Mouse (Mus musculus) midbrain, embryonic 16.5 days (tissue): ENCODE data around the gene Nedd9. TPM values are rescaled to one million over a fixed set of nuclear protein-coding genes. Genes with fewer than 3 reads are reported as not detected.

Experiments used
- ATAC-seq: fragments of 200-750 bp; cut with Nextera tagmentation; 2 replicates; pipeline ENCODE4 v1.8.0; 2017; ENCODE audit warnings: moderate TSS enrichment
- H3K27ac ChIP-seq: fragments of 300-500 bp; sonication (generic); 2 replicates; pipeline ENCODE4 v1.5.1; 2014; ENCODE audit warnings: mild to moderate bottlenecking, low read length, mixed read lengths
- H3K27me3 ChIP-seq: fragments of 300-500 bp; sonication (generic); 2 replicates; pipeline ENCODE4 v1.6.1; 2014; ENCODE audit warnings: low read depth, low read length, mixed read lengths; ENCODE audit not compliant: control insufficient read depth, insufficient read depth
- H3K36me3 ChIP-seq: fragments of 300-500 bp; sonication (generic); 2 replicates; pipeline ENCODE4 v1.6.1; 2014; ENCODE audit warnings: mild to moderate bottlenecking, low read length, moderate library complexity, mixed read lengths; ENCODE audit not compliant: control insufficient read depth, insufficient read depth
- H3K4me1 ChIP-seq: fragments of 300-500 bp; sonication (generic); 2 replicates; pipeline ENCODE4 v1.6.1; 2014; ENCODE audit warnings: mild to moderate bottlenecking, low read length, mixed read lengths; ENCODE audit not compliant: control insufficient read depth, insufficient read depth
- H3K4me2 ChIP-seq: fragments of 300-500 bp; sonication (generic); 2 replicates; pipeline ENCODE4 v1.6.1; 2014; ENCODE audit warnings: mild to moderate bottlenecking, low read length, mixed read lengths
- H3K4me3 ChIP-seq: fragments of 300-500 bp; sonication (generic); 2 replicates; pipeline ENCODE4 v1.5.1; 2014; ENCODE audit warnings: low read depth, mild to moderate bottlenecking, low read length, moderate library complexity, mixed read lengths
- H3K9ac ChIP-seq: fragments of 300-500 bp; sonication (generic); 2 replicates; pipeline ENCODE4 v1.6.1; 2014; ENCODE audit warnings: low read depth, low read length, mixed read lengths
- H3K9me3 ChIP-seq: fragments of 300-500 bp; sonication (generic); replicated peaks from 2 replicates; pipeline ENCODE4 v1.6.1; 2014; ENCODE audit warnings: mild to moderate bottlenecking, low read length, mixed read lengths; ENCODE audit not compliant: control insufficient read depth, poor library complexity, severe bottlenecking
- WGBS: fragments of 180-500 bp; shearing (Covaris S2); extraction: QIAGEN DNeasy Blood & Tissue Kit; methylation state at CpG from one replicate; pipeline ENCODE4 v1.1.7; 2014; 5-methylcytosine and 5-hydroxymethylcytosine counted together
- polyA plus RNA-seq: library from polyadenylated mRNA; unstranded; fragments of >200 nt; fragmentation: Nextera tagmentation; extraction: Ambion mirVana; gene quantifications from 2 replicates; pipeline ENCODE4 v1.2.1, GENCODE M21; 2015

Nedd9 gene
- polyA plus RNA-seq, 1 experiment from 2014 or later = 12.8 TPM

- no peak overlapping the region for H3K4me2 ChIP-seq
These were observed 36.3 kb downstream of the Nedd9 start for GRCm38 (mm10) chr13:41450821-41451220.

GRCm38 (mm10) chr13:41449211-41449610 lies 38.0 kb downstream of the Nedd9 start:
- H3K27ac ChIP-seq = no peak overlapping the region
- ATAC-seq = no peak
- no peaks in the 10 kb centered on the region for H3K4me1 ChIP-seq
- H3K4me2 ChIP-seq = no peak overlapping the region
- no peaks in the 10 kb centered on the region for H3K36me3 ChIP-seq
- H3K27me3 ChIP-seq = no peaks in the 10 kb centered on the region
- no peak overlapping the region for H3K9ac ChIP-seq
- H3K9me3 ChIP-seq = no peaks in the 10 kb centered on the region
- no peak overlapping the region for H3K4me3 ChIP-seq
- 53% methylated on average over 2 of the region's 2 CpGs for WGBS

More at GRCm38 (mm10) chr13:41450821-41451220, 36.3 kb downstream of the Nedd9 start:
- H3K4me3 ChIP-seq = no peak overlapping the region
- no peaks in the 10 kb centered on the region for H3K36me3 ChIP-seq
- H3K4me1 ChIP-seq = no peaks in the 10 kb centered on the region
- no peaks in the 10 kb centered on the region for H3K9me3 ChIP-seq
- H3K27me3 ChIP-seq = no peaks in the 10 kb centered on the region
- no peak for ATAC-seq
- no peak overlapping the region for H3K9ac ChIP-seq
- WGBS = 67% methylated on average over 6 of the region's 6 CpGs
- H3K27ac ChIP-seq = no peak overlapping the region

- no peaks in the 10 kb centered on the region; the same call in 1 of the 2 replicates for H3K9me3 ChIP-seq
- H3K4me3 ChIP-seq = no peak overlapping the region
- WGBS = 77% methylated on average over 6 of the region's 6 CpGs
- ATAC-seq = no peak
- no peaks in the 10 kb centered on the region for H3K36me3 ChIP-seq
- H3K27ac ChIP-seq = no peak overlapping the region
- H3K4me2 ChIP-seq = no peak overlapping the region
- H3K9ac ChIP-seq = no peak overlapping the region
- H3K27me3 ChIP-seq = no peaks in the 10 kb centered on the region
- H3K4me1 ChIP-seq = no peaks in the 10 kb centered on the region
These were observed 40.0 kb downstream of the Nedd9 start for GRCm38 (mm10) chr13:41447209-41447608.

- ATAC-seq = no peak
- Histone ChIP-seq H3K27ac (no peak overlapping the region), H3K9ac (no peak overlapping the region), H3K9me3 (no peaks in the 10 kb centered on the region; the same call in 1 of the 2 replicates), H3K27me3 (no peaks in the 10 kb centered on the region), H3K36me3 (no peaks in the 10 kb centered on the region), H3K4me1 (peaks cover 2% of the 10 kb centered on the region; the same call in 1 of the 2 replicates), H3K4me2 (no peak overlapping the region), H3K4me3 (no peak overlapping the region)
- 97% methylated on average over 1 of the region's 1 CpGs for WGBS
These were observed 40.6 kb downstream of the Nedd9 start for GRCm38 (mm10) chr13:41446591-41446990.

GRCm38 (mm10) chr13:41445067-41445808 lies 41.9 kb downstream of the Nedd9 start:
- Histone ChIP-seq H3K4me2 (no peak overlapping the region), H3K27ac (no peak overlapping the region), H3K9me3 (no peaks in the 10 kb centered on the region; the same call in 1 of the 2 replicates), H3K4me1 (peaks cover 2% of the 10 kb centered on the region; the same call in 1 of the 2 replicates), H3K4me3 (no peak overlapping the region), H3K36me3 (no peaks in the 10 kb centered on the region), H3K9ac (no peak overlapping the region), H3K27me3 (no peaks in the 10 kb centered on the region)
- ATAC-seq = no peak
- WGBS = 80% methylated on average over 3 of the region's 3 CpGs

GRCm38 (mm10) chr13:41444230-41444629 lies 42.9 kb downstream of the Nedd9 start:
- 92% methylated on average over 6 of the region's 6 CpGs for WGBS
- ATAC-seq = no peak

GRCm38 (mm10) chr13:41442145-41442544 lies 45.0 kb downstream of the Nedd9 start:
- Histone ChIP-seq H3K4me3 (no peak overlapping the region), H3K9ac (no peak overlapping the region), H3K4me1 (peaks cover 2% of the 10 kb centered on the region; the same call in 1 of the 2 replicates), H3K36me3 (no peaks in the 10 kb centered on the region), H3K27me3 (no peaks in the 10 kb centered on the region), H3K9me3 (peaks cover 3% of the 10 kb centered on the region; the same call in 1 of the 2 replicates), H3K27ac (no peak overlapping the region), H3K4me2 (no peak overlapping the region)
- 42% methylated on average over 4 of the region's 4 CpGs for WGBS
- ATAC-seq = no peak

More at GRCm38 (mm10) chr13:41444230-41444629, 42.9 kb downstream of the Nedd9 start:
- Histone ChIP-seq H3K36me3 (no peaks in the 10 kb centered on the region), H3K4me1 (peaks cover 2% of the 10 kb centered on the region; the same call in 1 of the 2 replicates), H3K4me3 (no peak overlapping the region), H3K27ac (no peak overlapping the region), H3K27me3 (no peaks in the 10 kb centered on the region), H3K4me2 (no peak overlapping the region), H3K9ac (no peak overlapping the region), H3K9me3 (no peaks in the 10 kb centered on the region; the same call in 1 of the 2 replicates)

GRCm38 (mm10) chr13:41440205-41440604 lies 47.0 kb downstream of the Nedd9 start:
- no peak for ATAC-seq
- Histone ChIP-seq H3K4me1 (peaks cover 2% of the 10 kb centered on the region; the same call in 1 of the 2 replicates), H3K27ac (no peak overlapping the region), H3K9me3 (peaks cover 3% of the 10 kb centered on the region; the same call in 1 of the 2 replicates), H3K4me2 (no peak overlapping the region), H3K27me3 (no peaks in the 10 kb centered on the region), H3K36me3 (no peaks in the 10 kb centered on the region), H3K4me3 (no peak overlapping the region), H3K9ac (no peak overlapping the region)
- WGBS = 94% methylated on average over 1 of the region's 1 CpGs

GRCm38 (mm10) chr13:41437390-41437789 lies 49.8 kb downstream of the Nedd9 start:
- ATAC-seq = no peak

More at GRCm38 (mm10) chr13:41437390-41437789, 49.8 kb downstream of the Nedd9 start:
- Histone ChIP-seq H3K36me3 (no peaks in the 10 kb centered on the region), H3K9me3 (0 out of 2 replicates have a peak, but pooled peaks cover 3% of the 10 kb centered on the region), H3K27me3 (no peaks in the 10 kb centered on the region), H3K9ac (no peak overlapping the region), H3K4me1 (peaks cover 2% of the 10 kb centered on the region; the same call in 1 of the 2 replicates), H3K27ac (no peak overlapping the region), H3K4me2 (no peak overlapping the region), H3K4me3 (no peak overlapping the region)
- WGBS = 94% methylated on average over 2 of the region's 2 CpGs
